In genomic region chr2:167497272-167497671, GRCm38 (mm10) we compare ENCODE assay signal across 10 mouse cellular contexts. TPM values are rescaled to one million over a fixed set of nuclear protein-coding genes. Genes with fewer than 3 reads are reported as not detected.
DNase-seq lines count a peak whose midpoint lies in the region; ATAC-seq and TF ChIP-seq lines count a peak whose summit lies in the region.
"Had no signal": no experiment of that assay in that cellular context is flagged by ENCODE, and none has a peak within 500 bp of the region (broad histone marks: within the 10 kb centered on the region; RNA-seq: fewer than 3 reads in every experiment).

No protein-coding gene starts in this region.

- peak; percentile 70 for DNase-seq in intestine, embryonic 14.5 days (ENCODE audit: low spot score)
- peak; percentile 41 for DNase-seq in ES-E14 (ENCODE audit: low read depth, low spot score)
- no peak for DNase-seq in right cerebral cortex, postnatal 10 days (ENCODE audit: low spot score in 2 of 2)
- no peak for DNase-seq in cerebellum, adult 11 months
- no peak for DNase-seq in cerebellum, adult 18-20 months

- ATAC-seq in intestine, embryonic 14.5 days (replicated peaks; ENCODE audit: low FRiP score, low TSS enrichment, low read depth): no peak
- no peak for ATAC-seq in intestine, embryonic 16.5 days
- peak; percentile 63 for ATAC-seq in erythroblast, adult 5-6 weeks (replicated peaks; ENCODE audit: low FRiP score, poor library complexity, severe bottlenecking)
- ATAC-seq in megakaryocyte-erythroid progenitor cell, adult 5-6 weeks (replicated peaks; ENCODE audit: low FRiP score, low TSS enrichment, poor library complexity, severe bottlenecking): peak; percentile 67

- H3K4me3 ChIP-seq in intestine, embryonic 14.5 days (ENCODE audit: low read depth, low read length): no peak overlapping the region
- no peak overlapping the region for H3K4me3 ChIP-seq in intestine, embryonic 16.5 days (ENCODE audit: low read length)
- H3K4me3 ChIP-seq in ES-E14 (ENCODE audit: insufficient read depth in 1 of 2, low read depth in 1 of 2, low read length in 2 of 2, poor library complexity in 1 of 2, severe bottlenecking in 1 of 2): no peak overlapping the region
- H3K4me3 ChIP-seq: embryonic facial prominence, embryonic 13.5 days; midbrain, embryonic 12.5 days had no signal

- WGBS in intestine, embryonic 14.5 days: 71% methylated on average over 5 of the region's 5 CpGs
- 77% methylated on average over 5 of the region's 5 CpGs for WGBS in intestine, embryonic 16.5 days

- no peak overlapping the region for H3K27ac ChIP-seq in intestine, embryonic 14.5 days (ENCODE audit: low read depth)
- H3K27ac ChIP-seq in intestine, embryonic 16.5 days (ENCODE audit: low read length): no peak overlapping the region
- H3K27ac ChIP-seq in ES-E14 (ENCODE audit: insufficient read depth, low read depth, low read length, poor library complexity, severe bottlenecking): no peak overlapping the region
- H3K27ac ChIP-seq: embryonic facial prominence, embryonic 13.5 days; midbrain, embryonic 12.5 days had no signal

- H3K4me2 ChIP-seq in intestine, embryonic 14.5 days (ENCODE audit: low read length): no peak overlapping the region
- no peak overlapping the region for H3K4me2 ChIP-seq in intestine, embryonic 16.5 days (ENCODE audit: low read depth, low read length)
- H3K4me2 ChIP-seq: embryonic facial prominence, embryonic 13.5 days; midbrain, embryonic 12.5 days had no signal

- H3K27me3 ChIP-seq in intestine, embryonic 14.5 days (replicated peaks; ENCODE audit: control insufficient read depth, insufficient read depth, low read length): no peaks in the 10 kb centered on the region
- no peaks in the 10 kb centered on the region for H3K27me3 ChIP-seq in intestine, embryonic 16.5 days (replicated peaks; ENCODE audit: control insufficient read depth, insufficient read depth, low read length)
- H3K27me3 ChIP-seq: embryonic facial prominence, embryonic 13.5 days; midbrain, embryonic 12.5 days had no signal

- in situ Hi-C loops in ES-E14 (cut with MboI; ENCODE audit: low sequenced_read_pairs in 2 of 2, unreplicated experiment in 2 of 2): no loop called here

- peaks cover 4% of the 10 kb centered on the region; the same call in 1 of the 2 replicates for H3K36me3 ChIP-seq in intestine, embryonic 14.5 days (ENCODE audit: control insufficient read depth, insufficient read depth, low read length)
- H3K36me3 ChIP-seq in intestine, embryonic 16.5 days (ENCODE audit: control insufficient read depth, insufficient read depth, low read length): no peaks in the 10 kb centered on the region
- no peaks in the 10 kb centered on the region for H3K36me3 ChIP-seq in ES-E14 (ENCODE audit: control insufficient read depth, insufficient read depth, low read length, poor library complexity, severe bottlenecking)

- 0 out of 2 replicates have a peak, but pooled peaks cover 6% of the 10 kb centered on the region for H3K4me1 ChIP-seq in intestine, embryonic 14.5 days (replicated peaks; ENCODE audit: control insufficient read depth, insufficient read depth, low read length)
- H3K4me1 ChIP-seq in intestine, embryonic 16.5 days (ENCODE audit: control insufficient read depth, insufficient read depth, low read length): peaks cover 3% of the 10 kb centered on the region; the same call in 1 of the 2 replicates
- peaks cover 0 to 3% of the 10 kb centered on the region in 2 experiments; a peak in 1 of 4 replicates for H3K4me1 ChIP-seq in ES-E14 (ENCODE audit: control insufficient read depth in 2 of 2, insufficient read depth in 2 of 2, low read length in 2 of 2, poor library complexity in 1 of 2)

- H3K9ac ChIP-seq in intestine, embryonic 14.5 days (ENCODE audit: low read length): no peak overlapping the region
- no peak overlapping the region for H3K9ac ChIP-seq in intestine, embryonic 16.5 days (ENCODE audit: low read depth, low read length)
- no peak overlapping the region for H3K9ac ChIP-seq in ES-E14 (ENCODE audit: insufficient read depth, low read depth, low read length, poor library complexity, severe bottlenecking)
- H3K9ac ChIP-seq: embryonic facial prominence, embryonic 13.5 days; midbrain, embryonic 12.5 days had no signal

- 0 out of 2 replicates have a peak, but pooled peaks cover 3% of the 10 kb centered on the region for H3K9me3 ChIP-seq in intestine, embryonic 14.5 days (ENCODE audit: control insufficient read depth, low read length)
- no peaks in the 10 kb centered on the region for H3K9me3 ChIP-seq in intestine, embryonic 16.5 days (ENCODE audit: control insufficient read depth, low read length)
- no peaks in the 10 kb centered on the region for H3K9me3 ChIP-seq in ES-E14 (ENCODE audit: control insufficient read depth, insufficient read depth, low read depth, low read length)
- H3K9me3 ChIP-seq: embryonic facial prominence, embryonic 13.5 days; midbrain, embryonic 12.5 days had no signal

TF ChIP-seq in ES-E14, 5 proteins besides CTCF, POLR2A, EP300 and RAD21:
- TF ChIP-seq MAFK (IDR thresholded peaks at IDR 0.05; ENCODE audit: insufficient read depth, low read depth, low read length) (no peak), CHD2 (IDR thresholded peaks at IDR 0.05; ENCODE audit: low read depth, low read length) (no peak), ZNF384 (IDR thresholded peaks at IDR 0.05; ENCODE audit: low read depth, low read length) (no peak), ZC3H11A (IDR thresholded peaks at IDR 0.05; ENCODE audit: borderline replicate concordance, low read depth, low read length) (no peak), HCFC1 (IDR thresholded peaks at IDR 0.05; ENCODE audit: borderline replicate concordance, insufficient read depth, low read length) (no peak)
TF ChIP-seq in ES-E14: peak in this region for 0.

RNA-seq across cellular contexts. Expression of gene Spata2, which starts 4.6 kb away (rescaled TPM):
- polyA plus RNA-seq in intestine, embryonic 14.5 days (2014; fragmentation: Nextera tagmentation; extraction: Ambion mirVana): 13.9 and 15.1 TPM in 2 replicates
- 14.2 and 15.4 TPM in 2 replicates for polyA plus RNA-seq in intestine, embryonic 16.5 days (2015; fragmentation: Nextera tagmentation; extraction: Ambion mirVana)
- 10.0 and 11.0 TPM in 2 replicates for total RNA-seq in ES-E14 (2012; rRNA removed)
- 6.1 and 9.4 TPM in 2 replicates for total RNA-seq in erythroblast, adult 5-6 weeks (2015; ENCODE audit: low replicate concordance)
- total RNA-seq in erythroblast, adult 5-6 weeks (2017; ENCODE audit: low replicate concordance): 6.3 and 7.6 TPM in 2 replicates
- total RNA-seq in megakaryocyte-erythroid progenitor cell, adult 5-6 weeks (2014; fragmentation: Nextera tagmentation): 16.0 and 23.2 TPM in 2 replicates
- total RNA-seq in megakaryocyte-erythroid progenitor cell, adult 5-6 weeks (2017): 6.8 and 8.1 TPM in 2 replicates

RNA-seq across cellular contexts. Expression of gene Rnf114, which starts 4.8 kb away (rescaled TPM):
- polyA plus RNA-seq in intestine, embryonic 14.5 days (2014; fragmentation: Nextera tagmentation; extraction: Ambion mirVana): 82.8 and 85.0 TPM in 2 replicates
- polyA plus RNA-seq in intestine, embryonic 16.5 days (2015; fragmentation: Nextera tagmentation; extraction: Ambion mirVana): 75.7 and 76.5 TPM in 2 replicates
- 39.3 and 48.1 TPM in 2 replicates for total RNA-seq in ES-E14 (2012; rRNA removed)
- total RNA-seq in erythroblast, adult 5-6 weeks (2015; ENCODE audit: low replicate concordance): 39.6 and 41.6 TPM in 2 replicates
- 32.3 and 41.5 TPM in 2 replicates for total RNA-seq in erythroblast, adult 5-6 weeks (2017; ENCODE audit: low replicate concordance)
- 30.8 and 34.8 TPM in 2 replicates for total RNA-seq in megakaryocyte-erythroid progenitor cell, adult 5-6 weeks (2014; fragmentation: Nextera tagmentation)
- total RNA-seq in megakaryocyte-erythroid progenitor cell, adult 5-6 weeks (2017): 19.5 and 23.8 TPM in 2 replicates

RNA-seq across cellular contexts. Expression of gene Snai1, which starts 40.7 kb away (rescaled TPM):
- 17.4 and 19.2 TPM in 2 replicates for polyA plus RNA-seq in intestine, embryonic 14.5 days (2014; fragmentation: Nextera tagmentation; extraction: Ambion mirVana)
- 15.6 TPM in 2 replicates for polyA plus RNA-seq in intestine, embryonic 16.5 days (2015; fragmentation: Nextera tagmentation; extraction: Ambion mirVana)
- total RNA-seq in ES-E14 (2012; rRNA removed): 1.4 and 3.4 TPM in 2 replicates
- not detected in 2 replicates for total RNA-seq in erythroblast, adult 5-6 weeks (2015; ENCODE audit: low replicate concordance)
- 0.70 TPM in 1 of 2 replicates, not detected in the other for total RNA-seq in erythroblast, adult 5-6 weeks (2017; ENCODE audit: low replicate concordance)
- total RNA-seq in megakaryocyte-erythroid progenitor cell, adult 5-6 weeks (2014; fragmentation: Nextera tagmentation): 0.37 TPM in 1 of 2 replicates, not detected in the other
- total RNA-seq in megakaryocyte-erythroid progenitor cell, adult 5-6 weeks (2017): 0.52 TPM in 1 of 2 replicates, not detected in the other

Comparison
In these comparisons a context has a peak if more than half of its experiments do, and no peak if none do; other contexts are left out.
1. ATAC-seq: peak in erythroblast, adult 5-6 weeks (single experiment) and megakaryocyte-erythroid progenitor cell, adult 5-6 weeks (single experiment); none in intestine, embryonic 14.5 days (single experiment) and intestine, embryonic 16.5 days (single experiment).
2. DNase-seq: peak in intestine, embryonic 14.5 days (single experiment) and ES-E14 (single experiment); none in right cerebral cortex, postnatal 10 days (0 of 2), cerebellum, adult 11 months (single experiment) and cerebellum, adult 18-20 months (0 of 2).